Mouse (Mus musculus) layer of hippocampus, adult 9-11 months (tissue): ENCODE results near the gene Nr2f2.
A peak's percentile ranks its signal among the peaks of the same experiment; 100 is the strongest.

Source experiments
- DNase-seq: peaks from one replicate; pipeline ENCODE4 v3.0.0; 2022

Nr2f2 gene

DNA sequence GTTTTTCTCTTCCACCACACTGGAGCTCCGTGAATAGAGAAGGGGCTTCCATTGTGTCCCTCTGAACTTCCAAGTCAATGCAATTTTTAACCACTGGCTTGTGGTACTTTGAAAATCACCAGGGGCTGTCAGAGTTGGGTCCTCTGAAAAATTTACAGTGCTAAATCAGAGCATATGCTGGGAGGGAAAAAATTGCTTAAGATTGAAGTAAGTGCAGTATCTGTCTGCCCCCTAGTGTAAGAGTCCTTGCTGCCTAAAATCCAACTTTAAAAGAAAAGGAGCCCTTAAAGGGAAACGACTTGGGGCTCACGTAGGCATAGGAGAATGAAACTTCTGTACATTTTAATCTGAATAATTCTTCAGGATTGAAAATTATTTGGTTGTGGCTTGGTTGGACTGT lies 1.7 kb downstream of the Nr2f2 start:
- no peak for DNase-seq

GRCm38 (mm10) chr7:70363351-70363750 lies 3.2 kb downstream of the Nr2f2 start:
- no peak for DNase-seq

DNA sequence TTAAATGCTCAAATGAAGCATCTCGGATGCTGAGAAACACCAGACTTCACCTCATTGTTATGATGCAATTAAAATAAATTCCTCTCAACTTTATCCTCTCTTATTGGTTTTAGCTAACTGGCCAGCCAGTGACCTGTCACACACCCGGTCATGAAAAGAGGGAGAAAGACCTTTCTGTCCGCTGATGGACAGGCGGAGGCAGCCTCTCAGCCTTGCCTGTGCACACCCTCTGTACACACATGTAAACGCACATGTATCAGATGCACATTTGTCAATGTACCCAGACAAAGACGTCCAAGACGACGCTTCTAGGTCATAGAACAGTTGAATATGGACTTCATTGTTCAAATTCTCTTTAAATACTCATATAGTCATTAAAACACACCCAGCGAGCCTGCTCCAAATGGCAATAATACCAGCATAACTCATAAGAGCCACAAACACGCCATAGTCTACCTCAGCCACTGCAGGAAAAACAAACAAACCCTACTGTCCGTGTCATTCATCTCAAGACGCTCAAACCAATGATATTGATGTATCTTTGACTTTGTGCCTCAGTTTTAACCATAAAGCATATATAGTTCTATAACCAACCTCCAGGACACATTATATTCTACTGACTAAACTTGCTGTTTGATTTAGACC lies 3.9 kb downstream of the Nr2f2 start:
- DNase-seq = no peak

DNA sequence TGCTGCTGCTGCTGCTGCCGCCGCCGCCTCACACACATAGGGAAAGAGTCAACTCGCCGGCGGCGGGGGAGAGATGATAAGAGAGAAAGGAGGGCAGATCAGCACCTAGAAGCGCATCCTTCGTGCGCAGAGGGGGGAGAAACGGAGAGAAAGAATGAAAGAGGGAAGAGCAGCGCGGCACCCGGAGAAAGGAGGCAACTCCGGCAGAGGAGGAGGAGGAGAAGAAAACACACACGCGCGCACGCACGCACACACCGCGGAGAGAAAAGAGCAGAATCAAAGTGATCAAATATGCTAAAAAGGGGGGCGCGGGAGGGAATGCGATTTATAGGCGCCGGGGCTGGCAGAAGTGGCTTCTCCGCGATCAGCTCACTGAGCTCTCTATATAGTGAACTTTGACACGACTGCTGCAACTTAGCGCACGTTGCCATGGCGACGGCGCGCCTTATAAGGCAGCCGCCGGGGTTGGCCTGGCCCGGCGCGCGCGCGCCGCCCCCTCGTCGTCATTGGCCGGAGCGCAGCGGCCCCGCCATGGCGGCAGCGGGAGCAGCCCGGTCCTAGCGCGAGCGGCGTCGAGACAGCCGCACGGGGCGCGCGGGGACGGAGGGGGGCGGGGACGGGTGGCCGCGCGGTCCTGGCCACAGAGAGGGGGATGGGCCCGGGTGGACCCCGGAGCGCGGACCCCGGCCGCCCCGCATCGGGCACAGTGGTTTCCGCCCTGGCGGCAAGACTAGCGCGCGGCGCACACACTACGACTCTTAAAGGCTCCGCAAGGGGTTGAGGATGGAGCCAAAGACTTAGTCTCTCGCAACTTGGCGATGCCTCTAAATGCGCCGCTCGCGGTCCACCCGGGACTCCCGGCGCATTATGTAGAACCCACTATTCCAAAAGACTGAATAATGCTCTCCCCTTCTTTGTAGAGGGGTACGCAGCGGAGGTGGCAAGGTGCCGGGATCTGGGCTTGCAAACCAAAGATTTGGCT lies 4.9 kb downstream of the Nr2f2 start:
- DNase-seq = peak; percentile 92

DNA sequence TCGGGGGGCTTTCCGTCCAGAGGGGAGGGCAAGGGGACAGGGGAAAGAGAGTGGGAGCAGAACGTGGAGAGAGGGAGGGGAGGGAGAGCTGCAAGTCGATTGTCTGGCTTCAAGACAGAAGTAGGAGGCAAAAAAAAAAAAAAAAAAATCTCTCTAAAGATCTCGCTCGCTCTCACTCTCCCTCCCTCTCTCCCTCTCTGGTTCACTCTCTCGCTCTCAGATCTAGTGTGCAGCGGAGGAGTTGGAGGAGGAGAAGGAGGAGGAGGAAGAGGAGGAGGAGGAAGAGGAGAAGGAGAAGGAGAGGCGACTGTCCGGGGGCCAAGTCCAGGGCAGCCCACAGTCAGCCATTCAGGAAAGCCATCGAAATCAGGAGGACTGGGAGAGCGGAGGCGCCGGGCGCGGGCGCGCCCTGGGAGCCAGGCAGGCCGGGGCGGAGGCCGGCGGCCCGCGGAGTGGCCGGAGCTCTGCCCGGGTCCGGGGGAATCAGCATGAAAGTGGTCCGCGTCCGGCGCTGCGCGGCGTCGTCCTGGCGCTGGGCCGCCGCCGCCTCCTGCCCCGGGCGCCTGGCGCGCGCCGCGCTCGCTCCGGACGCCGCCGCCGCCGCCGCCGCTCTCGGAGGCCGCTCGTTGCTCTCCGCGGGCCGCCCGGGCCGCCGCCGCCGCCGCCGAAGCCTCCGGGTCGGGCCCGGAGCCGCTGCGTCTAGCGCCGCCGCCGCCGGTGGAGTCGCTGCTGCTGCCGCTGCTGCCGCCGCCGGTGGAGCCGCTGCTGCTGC lies 5.7 kb downstream of the Nr2f2 start:
- DNase-seq = no peak

DNA sequence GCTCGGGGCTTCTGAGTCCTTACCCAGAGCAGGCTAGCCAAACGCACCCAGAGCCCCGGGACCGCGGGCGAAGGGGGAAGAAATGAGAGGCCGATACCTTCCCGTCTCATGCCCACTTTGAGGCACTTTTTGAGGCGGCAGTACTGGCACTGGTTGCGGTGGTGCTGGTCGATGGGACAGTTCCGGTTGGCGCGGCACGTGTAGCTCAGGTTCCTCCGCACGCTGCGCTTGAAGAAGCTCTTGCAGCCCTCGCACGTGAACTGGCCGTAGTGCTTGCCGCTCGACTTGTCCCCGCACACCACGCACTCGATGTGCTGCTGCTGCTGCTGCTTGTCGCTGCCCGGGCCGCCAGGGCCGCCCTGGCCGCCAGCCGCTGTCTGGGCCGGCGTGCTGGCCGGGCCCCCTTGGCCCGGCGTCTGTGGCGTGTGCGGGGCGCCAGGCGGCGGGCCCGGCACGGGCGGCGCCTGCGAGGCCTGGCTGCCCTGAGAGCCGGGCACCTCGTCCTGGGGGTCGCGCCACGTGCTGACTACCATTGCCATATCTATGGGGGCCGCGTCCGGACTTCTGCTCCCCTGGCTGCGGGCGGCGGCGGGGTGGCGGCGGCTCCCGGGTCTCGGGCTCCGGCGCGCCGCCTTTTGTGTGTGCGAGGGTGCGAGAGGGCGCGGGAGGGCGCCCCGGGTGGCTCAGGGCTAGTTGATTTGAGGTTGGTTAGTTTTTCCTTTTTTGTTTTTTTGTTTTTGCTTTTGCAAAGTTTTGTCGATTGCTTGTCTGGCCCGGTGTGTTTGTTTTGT lies 6.5 kb downstream of the Nr2f2 start:
- no peak for DNase-seq

DNA sequence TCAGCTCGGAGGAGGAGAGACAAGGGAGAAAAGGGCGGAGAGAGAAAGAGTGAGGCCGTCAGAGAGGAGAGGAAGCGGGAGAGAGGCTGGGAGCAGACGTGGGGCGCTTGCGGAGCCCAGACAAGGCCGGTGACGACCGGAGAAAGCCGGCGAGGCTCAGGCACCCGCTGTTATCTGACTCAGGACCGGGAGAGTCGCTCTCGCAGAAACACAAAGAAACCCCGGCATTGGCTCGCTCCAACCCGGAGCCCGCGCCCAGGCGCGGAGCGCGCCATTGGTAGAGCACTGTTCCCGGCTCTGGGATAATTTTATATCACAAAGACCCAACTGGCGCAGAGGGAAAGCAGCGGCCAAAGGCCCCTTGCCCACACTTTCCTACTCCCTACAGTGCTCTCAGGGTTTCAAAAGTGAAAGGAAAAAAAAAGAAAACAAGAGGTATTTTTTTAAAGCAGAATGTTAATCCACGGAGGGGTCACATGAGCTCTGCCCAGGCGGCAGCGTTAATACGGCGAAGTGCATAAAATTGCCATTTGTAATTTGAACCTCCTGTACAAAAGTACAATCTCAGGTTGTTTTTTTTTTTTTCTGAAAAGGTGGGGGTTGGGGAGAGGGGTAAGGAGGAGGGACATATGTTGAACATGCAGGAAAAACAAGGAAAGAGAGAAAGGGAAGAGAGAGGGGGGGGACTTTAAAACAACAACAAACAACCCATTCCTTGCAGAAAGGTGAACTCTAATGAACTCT lies 7.5 kb downstream of the Nr2f2 start:
- DNase-seq = no peak

GRCm38 (mm10) chr7:70358020-70358847 lies 8.3 kb downstream of the Nr2f2 start:
- no peak for DNase-seq

DNA sequence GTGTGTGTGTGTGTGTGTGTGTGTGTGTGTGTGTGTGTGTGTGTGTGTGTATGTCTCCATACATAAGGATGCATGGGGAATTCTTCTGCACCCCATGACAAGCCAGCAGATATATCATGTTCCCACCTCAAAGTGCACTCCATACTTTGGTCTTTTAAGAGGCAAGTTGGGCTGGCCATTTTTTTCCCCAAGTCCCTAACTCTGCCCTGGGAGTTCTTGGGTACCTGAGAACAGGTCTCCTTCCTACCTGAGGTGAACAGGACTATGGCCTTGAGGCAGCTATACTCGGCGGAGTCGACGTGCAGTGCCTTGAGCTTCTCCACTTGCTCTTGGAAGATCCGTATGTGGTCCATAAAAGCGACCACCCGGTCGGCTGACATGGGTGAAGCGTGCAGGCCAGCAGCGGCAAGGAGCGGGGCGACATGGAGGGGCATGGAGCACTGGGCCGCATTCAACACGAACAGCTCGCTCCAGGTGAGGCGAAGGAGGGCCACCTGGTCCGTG lies 9.0 kb downstream of the Nr2f2 start:
- DNase-seq = no peak

GRCm38 (mm10) chr7:70356691-70357515 lies 9.6 kb downstream of the Nr2f2 start:
- no peak for DNase-seq

GRCm38 (mm10) chr7:70355691-70356568 lies 10.6 kb downstream of the Nr2f2 start:
- no peak for DNase-seq

- no peak for DNase-seq
These were observed 11.2 kb downstream of the Nr2f2 start for GRCm38 (mm10) chr7:70355357-70355620.

DNA sequence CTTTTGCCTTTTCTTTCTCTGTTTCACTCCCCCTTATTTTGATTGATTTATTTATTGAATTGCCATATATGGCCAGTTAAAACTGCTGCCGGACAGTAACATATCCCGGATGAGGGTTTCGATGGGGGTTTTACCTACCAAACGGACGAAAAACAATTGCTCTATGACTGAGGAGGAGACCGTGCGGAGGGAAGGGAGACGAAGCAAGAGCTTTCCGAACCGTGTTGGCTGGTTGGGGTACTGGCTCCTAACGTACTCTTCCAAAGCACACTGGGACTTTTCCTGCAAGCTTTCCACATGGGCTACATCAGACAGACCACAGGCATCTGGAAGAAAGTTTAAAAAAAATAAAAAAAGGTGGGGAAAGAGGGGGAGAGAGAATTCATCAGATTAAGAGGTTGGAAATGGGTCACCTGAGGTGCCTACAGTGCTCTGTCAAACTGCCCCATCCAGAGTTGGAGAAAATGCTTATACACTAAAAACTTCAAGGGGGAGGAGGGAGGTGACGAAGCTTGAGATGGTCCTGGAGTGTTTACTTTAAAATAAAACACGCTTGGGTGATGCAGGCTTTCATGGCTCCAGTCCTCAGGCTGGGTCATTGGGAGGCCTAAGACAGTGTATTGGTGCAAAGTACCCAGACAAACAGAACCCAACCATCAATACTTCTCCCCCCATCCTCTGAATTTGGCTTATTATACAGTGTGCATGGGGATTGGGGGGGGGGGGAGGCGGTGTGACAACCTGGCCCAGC lies 11.8 kb downstream of the Nr2f2 start:
- DNase-seq = no peak

DNA sequence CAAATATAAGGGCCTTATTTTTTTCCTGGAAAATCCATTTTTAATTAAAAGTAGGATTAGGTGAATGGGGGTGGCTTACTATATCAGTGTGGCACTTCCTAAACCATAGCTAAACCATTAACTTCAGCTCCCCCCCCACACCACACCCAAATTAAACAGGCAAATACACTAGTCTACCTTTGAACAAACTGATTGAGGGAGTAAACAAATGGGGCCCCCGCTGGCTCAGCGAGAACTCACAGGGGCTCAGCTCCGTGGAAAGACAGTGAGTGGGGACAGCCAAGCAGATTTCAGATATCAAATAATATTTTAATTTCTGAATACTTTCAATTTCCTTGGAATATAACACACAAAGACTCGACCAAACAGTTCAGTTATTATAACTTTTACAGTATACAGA lies 13.4 kb downstream of the Nr2f2 start:
- no peak for DNase-seq

DNA sequence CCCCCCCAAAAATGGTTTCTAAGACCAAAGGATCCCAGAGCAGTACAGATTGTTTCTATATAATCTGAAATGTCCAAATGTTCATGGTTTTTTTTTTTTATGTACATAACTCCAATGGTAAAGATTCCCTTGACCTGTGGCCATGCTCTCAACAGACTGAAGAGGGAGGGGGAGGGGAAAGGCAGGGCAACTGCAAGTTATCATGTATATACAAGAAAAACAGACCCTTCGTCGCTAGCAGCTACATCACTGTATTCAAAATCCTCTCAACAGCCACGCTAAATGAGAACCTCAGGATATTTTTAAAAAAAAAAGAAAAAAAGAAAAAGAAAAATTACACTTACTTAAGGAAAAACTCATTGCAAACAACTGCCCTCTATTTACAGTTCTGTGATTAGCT lies 13.9 kb downstream of the Nr2f2 start:
- no peak for DNase-seq

- DNase-seq = no peak
These were observed 14.5 kb downstream of the Nr2f2 start for GRCm38 (mm10) chr7:70351981-70352560.

DNA sequence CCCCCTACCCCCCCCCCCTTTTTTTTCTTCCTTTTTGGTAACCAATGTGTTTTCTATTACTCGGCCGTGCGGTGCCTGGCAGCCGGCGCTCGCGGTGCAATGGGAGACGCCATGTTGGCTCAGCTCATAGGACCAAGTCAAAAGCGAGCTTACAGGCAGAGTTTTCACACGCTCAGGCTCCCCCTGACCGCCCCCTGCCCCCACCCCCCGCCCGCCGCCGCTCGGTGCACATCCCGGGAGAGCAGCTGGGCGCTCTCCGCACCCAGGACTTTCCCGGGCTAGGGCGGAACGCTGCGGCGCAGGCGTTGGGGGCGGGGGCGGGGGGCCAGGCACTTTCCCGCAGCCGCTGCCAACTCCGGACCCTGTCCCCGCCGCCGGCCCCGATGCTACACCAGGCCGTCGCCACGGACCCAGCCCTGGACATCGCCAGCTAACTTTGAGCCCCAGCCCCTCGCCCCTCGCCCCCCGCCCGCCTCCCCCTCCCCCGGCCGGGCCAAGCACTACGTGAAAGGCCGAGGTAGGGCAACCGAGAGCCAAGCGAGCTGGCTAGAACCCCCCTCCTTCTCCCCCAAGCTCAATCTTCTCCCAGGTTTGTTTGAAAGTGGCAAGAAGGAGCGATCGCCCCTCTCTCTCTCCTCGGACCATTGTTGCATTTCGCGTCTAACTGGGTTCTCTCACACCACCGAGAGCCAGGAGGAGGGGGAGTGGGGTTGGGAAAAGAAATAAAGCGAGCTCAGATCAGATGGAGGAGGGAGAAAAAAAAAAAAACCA lies 15.6 kb downstream of the Nr2f2 start:
- peak; percentile 44 for DNase-seq
